In genomic region chr17:45468302-45468701, GRCm38 (mm10) we compare ENCODE assay signal across 26 mouse cellular contexts. TPM values are rescaled to one million over a fixed set of nuclear protein-coding genes. Genes with fewer than 3 reads are reported as not detected.
DNase-seq lines count a peak whose midpoint lies in the region; ATAC-seq and TF ChIP-seq lines count a peak whose summit lies in the region.
"Had no signal": no experiment of that assay in that cellular context is flagged by ENCODE, and none has a peak within 500 bp of the region (broad histone marks: within the 10 kb centered on the region; RNA-seq: fewer than 3 reads in every experiment).

No protein-coding gene starts in this region.

- H3K36me3 ChIP-seq in midbrain, postnatal 0 days (ENCODE audit: insufficient read depth, low read length): no peaks in the 10 kb centered on the region
- H3K36me3 ChIP-seq in midbrain, embryonic 14.5 days (ENCODE audit: control insufficient read depth, insufficient read depth, low read length): no peaks in the 10 kb centered on the region
- H3K36me3 ChIP-seq in MEL (ENCODE audit: control insufficient read depth in 1 of 2, insufficient read depth in 2 of 2, low read length in 2 of 2): no peaks in the 10 kb centered on the region
- H3K36me3 ChIP-seq: forebrain, embryonic 10.5 days; heart, embryonic 10.5 days; intestine, embryonic 15.5 days had no signal

- no peak overlapping the region for H3K4me2 ChIP-seq in midbrain, postnatal 0 days (ENCODE audit: low read depth, low read length, poor library complexity, severe bottlenecking)
- H3K4me2 ChIP-seq in midbrain, embryonic 14.5 days (ENCODE audit: low read length): no peak overlapping the region
- H3K4me2 ChIP-seq: hindbrain, embryonic 14.5 days; intestine, embryonic 15.5 days had no signal

- WGBS in midbrain, postnatal 0 days: 86% methylated on average over 5 of the region's 5 CpGs
- 87% methylated on average over 5 of the region's 5 CpGs for whole genome bisulfite sequencing in midbrain, embryonic 14.5 days

- TF ChIP-seq RAD21 in MEL (IDR thresholded peaks at IDR 0.05; ENCODE audit: low read depth, low read length): no peak

- ATAC-seq in midbrain, postnatal 0 days (ENCODE audit: low FRiP score): no peak
- ATAC-seq in midbrain, embryonic 14.5 days (ENCODE audit: low FRiP score, low TSS enrichment): no peak
- ATAC-seq in cerebellum, adult (ENCODE audit: insufficient number of reproducible peaks, low FRiP score, low TSS enrichment): no peak
- ATAC-seq: CD4-positive, CD25-positive, alpha-beta regulatory T cell, adult 4 months; forebrain, embryonic 14.5 days; intestine, embryonic 15.5 days had no signal

- no peak overlapping the region for H3K4me3 ChIP-seq in midbrain, postnatal 0 days (ENCODE audit: low read depth, low read length)
- no peak overlapping the region for H3K4me3 ChIP-seq in midbrain, embryonic 14.5 days (replicated peaks; ENCODE audit: low read depth, low read length)
- no peak overlapping the region for H3K4me3 ChIP-seq in MEL (ENCODE audit: control insufficient read depth in 1 of 2, insufficient read depth in 1 of 2, low read depth in 2 of 2, low read length in 2 of 2)
- H3K4me3 ChIP-seq: forebrain, embryonic 10.5 days; heart, embryonic 10.5 days; intestine, embryonic 15.5 days had no signal

- H3K9ac ChIP-seq in midbrain, postnatal 0 days (replicated peaks; ENCODE audit: low read length, poor library complexity, severe bottlenecking): no peak overlapping the region
- H3K9ac ChIP-seq in midbrain, embryonic 14.5 days (replicated peaks; ENCODE audit: low read length): no peak overlapping the region
- no peak overlapping the region for H3K9ac ChIP-seq in MEL (ENCODE audit: control insufficient read depth, low read depth, low read length, poor library complexity, severe bottlenecking)
- H3K9ac ChIP-seq: hindbrain, embryonic 14.5 days; intestine, embryonic 15.5 days had no signal

- no peak overlapping the region for H3K27ac ChIP-seq in midbrain, postnatal 0 days (ENCODE audit: low read depth, low read length)
- no peak overlapping the region for H3K27ac ChIP-seq in midbrain, embryonic 14.5 days (replicated peaks; ENCODE audit: low read depth, low read length)
- no peak overlapping the region for H3K27ac ChIP-seq in MEL (ENCODE audit: control insufficient read depth, low read depth, low read length)
- H3K27ac ChIP-seq: forebrain, embryonic 10.5 days; heart, embryonic 10.5 days; hindbrain, embryonic 14.5 days; intestine, embryonic 15.5 days had no signal

- TF ChIP-seq EP300 in MEL (IDR thresholded peaks at IDR 0.05; ENCODE audit: low read depth in 1 of 2, low read length in 2 of 2): no peak

- TF ChIP-seq POLR2A in MEL (IDR thresholded peaks at IDR 0.05; ENCODE audit: control insufficient read depth in 1 of 2, insufficient read depth in 1 of 2, low read depth in 1 of 2, low read length in 2 of 2, poor library complexity in 1 of 2): no peak

- peak; percentile 16; the same call in 1 of the 2 replicates for TF ChIP-seq CTCF in midbrain, postnatal 0 days (IDR thresholded peaks at IDR 0.05)
- TF ChIP-seq CTCF in MEL (IDR thresholded peaks at IDR 0.05 in 2 of 3, conservative IDR thresholded peaks at IDR 0.05 in 1 of 3; ENCODE audit: control insufficient read depth in 1 of 3, insufficient read depth in 1 of 3, low read depth in 2 of 3, low read length in 3 of 3, poor library complexity in 1 of 3, severe bottlenecking in 1 of 3): peak; percentile 26 to 34 (median 28); a peak in 4 of 6 replicates

- H3K27me3 ChIP-seq in midbrain, postnatal 0 days (ENCODE audit: insufficient read depth, low read length): no peaks in the 10 kb centered on the region
- no peaks in the 10 kb centered on the region for H3K27me3 ChIP-seq in midbrain, embryonic 14.5 days (ENCODE audit: control insufficient read depth, insufficient read depth, low read length)
- no peaks in the 10 kb centered on the region for H3K27me3 ChIP-seq in MEL (ENCODE audit: control insufficient read depth in 1 of 2, insufficient read depth in 2 of 2, low read length in 2 of 2)
- H3K27me3 ChIP-seq: intestine, embryonic 15.5 days had no signal

- no peak for DNase-seq in midbrain, postnatal 0 days (ENCODE audit: low spot score)
- DNase-seq in midbrain, embryonic 14.5 days: no peak
- peak; percentile 41 for DNase-seq in MEL (ENCODE audit: low read depth, low spot score)
- DNase-seq in ZHBTc4 (ENCODE audit: low read depth, low spot score): peak; percentile 76
- no peak for DNase-seq in spleen, postnatal 36 days (ENCODE audit: low spot score in 2 of 2)
- no peak for DNase-seq in heart, postnatal 36 days
- DNase-seq: adrenal gland, adult 2 months; adrenal gland, postnatal 25 days; cerebellum, adult 11 months; cerebellum, adult 8-10 months; cerebellum, postnatal 14 days; embryo, embryonic 11 days; gastrocnemius, postnatal 10 days; heart, adult 18-20 months; heart, postnatal 10 days; kidney, adult 18-20 months had no signal

- intact Hi-C loops in heart, postnatal 36 days (cut with DNase I): no loop called here

- H3K4me1 ChIP-seq in midbrain, postnatal 0 days (ENCODE audit: insufficient read depth, low read length): no peaks in the 10 kb centered on the region
- H3K4me1 ChIP-seq in midbrain, embryonic 14.5 days (ENCODE audit: control insufficient read depth, insufficient read depth, low read length): no peaks in the 10 kb centered on the region
- H3K4me1 ChIP-seq in MEL (ENCODE audit: control insufficient read depth in 1 of 2, insufficient read depth in 2 of 2, low read length in 2 of 2): no peaks in the 10 kb centered on the region
- H3K4me1 ChIP-seq: forebrain, embryonic 10.5 days; heart, embryonic 10.5 days; intestine, embryonic 15.5 days had no signal

- no peaks in the 10 kb centered on the region for H3K79me2 ChIP-seq in MEL (ENCODE audit: control insufficient read depth, insufficient read depth, low read length, poor library complexity)

- H3K9me3 ChIP-seq in midbrain, postnatal 0 days (ENCODE audit: low read length): no peaks in the 10 kb centered on the region
- no peaks in the 10 kb centered on the region for H3K9me3 ChIP-seq in midbrain, embryonic 14.5 days (ENCODE audit: control insufficient read depth, low read length)
- no peaks in the 10 kb centered on the region for H3K9me3 ChIP-seq in MEL (replicated peaks; ENCODE audit: insufficient read depth, low read length)
- H3K9me3 ChIP-seq: intestine, embryonic 15.5 days had no signal

TF ChIP-seq in MEL, 35 proteins besides CTCF, POLR2A, EP300 and RAD21 (continues in another document):
- no peak for TF ChIP-seq SIN3A (IDR thresholded peaks at IDR 0.05; ENCODE audit: low read length)
- TF ChIP-seq TCF12 (IDR thresholded peaks at IDR 0.05; ENCODE audit: low read depth, low read length): no peak
- TF ChIP-seq POLR2AphosphoS5 (IDR thresholded peaks at IDR 0.05; ENCODE audit: borderline replicate concordance, low read depth, low read length): no peak
- no peak for TF ChIP-seq ZC3H11A (IDR thresholded peaks at IDR 0.05; ENCODE audit: low read depth, low read length)
- TF ChIP-seq MYB (IDR thresholded peaks at IDR 0.05; ENCODE audit: low read depth, low read length): no peak
- no peak for TF ChIP-seq RCOR1 (IDR thresholded peaks at IDR 0.05; ENCODE audit: low read depth, low read length)
- TF ChIP-seq ETS1 (IDR thresholded peaks at IDR 0.05; ENCODE audit: low read depth, low read length): no peak
- no peak for TF ChIP-seq JUND (IDR thresholded peaks at IDR 0.05; ENCODE audit: low read depth, low read length)
- no peak for TF ChIP-seq ZMIZ1 (IDR thresholded peaks at IDR 0.05; ENCODE audit: low read depth, low read length)
- no peak for TF ChIP-seq USF2 (IDR thresholded peaks at IDR 0.05; ENCODE audit: borderline replicate concordance in 1 of 2, insufficient read depth in 1 of 2, low read depth in 1 of 2, low read length in 2 of 2)
- no peak for TF ChIP-seq MAX (IDR thresholded peaks at IDR 0.05; ENCODE audit: low read length)
- TF ChIP-seq KAT2A (conservative IDR thresholded peaks at IDR 0.05; ENCODE audit: low read depth, low read length): no peak
- no peak for TF ChIP-seq MYC (IDR thresholded peaks at IDR 0.05; ENCODE audit: low read depth, low read length)

RNA-seq across cellular contexts. Expression of gene Spats1, which starts 6.9 kb away (rescaled TPM):
- 2.3 and 5.8 TPM in 2 replicates for total RNA-seq in midbrain, postnatal 0 days (2014; rRNA removed)
- polyA plus RNA-seq in midbrain, postnatal 0 days (2015; fragmentation: Nextera tagmentation; extraction: Ambion mirVana): 3.4 and 3.6 TPM in 2 replicates
- 2.1 and 3.1 TPM in 2 replicates for polyA plus RNA-seq in midbrain, embryonic 14.5 days (2014; fragmentation: Nextera tagmentation; extraction: Ambion mirVana)
- total RNA-seq in MEL (2012; rRNA removed): 1.4 and 1.5 TPM in 2 replicates
- polyA plus RNA-seq in MEL (2012; ENCODE audit: insufficient read depth in 1 of 2, insufficient read length in 2 of 2, low read depth in 1 of 2, low replicate concordance in 2 of 2, missing spikeins in 1 of 2): 100 to 1,000 TPM in 1 of 2 experiments, 1 to 10 TPM in 1; 2.5 to 149 TPM
- under 1 TPM in 1 of 2 experiments, not detected in 1; 0.27 TPM for total RNA-seq in heart, postnatal 36 days (2021)
- total RNA-seq: adrenal gland, adult 2 months; hematopoietic stem cell, adult 5-6 weeks had no signal

RNA-seq across cellular contexts. Expression of gene Cdc5l, which starts 34.8 kb away (rescaled TPM):
- total RNA-seq in midbrain, postnatal 0 days (2014; rRNA removed): 36.7 and 47.4 TPM in 2 replicates
- 54.3 and 57.9 TPM in 2 replicates for polyA plus RNA-seq in midbrain, postnatal 0 days (2015; fragmentation: Nextera tagmentation; extraction: Ambion mirVana)
- 60.0 and 69.9 TPM in 2 replicates for polyA plus RNA-seq in midbrain, embryonic 14.5 days (2014; fragmentation: Nextera tagmentation; extraction: Ambion mirVana)
- 63.4 and 69.9 TPM in 2 replicates for total RNA-seq in MEL (2012; rRNA removed)
- polyA plus RNA-seq in MEL (2012; ENCODE audit: insufficient read depth in 1 of 2, insufficient read length in 2 of 2, low read depth in 1 of 2, low replicate concordance in 2 of 2, missing spikeins in 1 of 2): 10 to 100 TPM in 1 of 2 experiments, not detected in 1; 89.0 TPM
- total RNA-seq in heart, postnatal 36 days (2021): 10 to 100 TPM; 36.2 to 38.2 TPM

RNA-seq across cellular contexts. Expression of gene Aars2, which starts 38.3 kb away (rescaled TPM):
- 19.8 and 31.4 TPM in 2 replicates for total RNA-seq in midbrain, postnatal 0 days (2014; rRNA removed)
- polyA plus RNA-seq in midbrain, postnatal 0 days (2015; fragmentation: Nextera tagmentation; extraction: Ambion mirVana): 13.9 and 15.2 TPM in 2 replicates
- polyA plus RNA-seq in midbrain, embryonic 14.5 days (2014; fragmentation: Nextera tagmentation; extraction: Ambion mirVana): 13.6 and 14.8 TPM in 2 replicates
- total RNA-seq in MEL (2012; rRNA removed): 13.6 and 14.4 TPM in 2 replicates
- polyA plus RNA-seq in MEL (2012; ENCODE audit: insufficient read depth in 1 of 2, insufficient read length in 2 of 2, low read depth in 1 of 2, low replicate concordance in 2 of 2, missing spikeins in 1 of 2): 10 to 100 TPM; 25.6 to 63.5 TPM
- total RNA-seq in heart, postnatal 36 days (2021): 10 to 100 TPM; 19.4 to 19.6 TPM

RNA-seq across cellular contexts. Expression of gene Tcte1, which starts 54.9 kb away (rescaled TPM):
- 0.99 and 1.2 TPM in 2 replicates for total RNA-seq in midbrain, postnatal 0 days (2014; rRNA removed)
- 4.2 and 4.6 TPM in 2 replicates for polyA plus RNA-seq in midbrain, postnatal 0 days (2015; fragmentation: Nextera tagmentation; extraction: Ambion mirVana)
- polyA plus RNA-seq in midbrain, embryonic 14.5 days (2014; fragmentation: Nextera tagmentation; extraction: Ambion mirVana): 3.0 and 5.8 TPM in 2 replicates
- total RNA-seq in MEL (2012; rRNA removed): not detected in 2 replicates
- polyA plus RNA-seq in MEL (2012; ENCODE audit: insufficient read depth in 1 of 2, insufficient read length in 2 of 2, low read depth in 1 of 2, low replicate concordance in 2 of 2, missing spikeins in 1 of 2): not detected
- total RNA-seq in heart, postnatal 36 days (2021): not detected
- total RNA-seq: adrenal gland, adult 2 months; adrenal gland, postnatal 25 days; common myeloid progenitor, adult 5-6 weeks; gastrocnemius, postnatal 10 days; gastrocnemius, postnatal 4 days; heart, adult 18-20 months; heart, postnatal 10 days; hematopoietic stem cell, adult 5-6 weeks had no signal
- polyA plus RNA-seq: adrenal gland, adult 2 months; CD4-positive, CD25-positive, alpha-beta regulatory T cell, adult 4 months had no signal

Comparison
In these comparisons a context has a peak if more than half of its experiments do, and no peak if none do; other contexts are left out.
1. DNase-seq: peak in MEL (single experiment) and ZHBTc4 (single experiment); none in midbrain, postnatal 0 days (single experiment), midbrain, embryonic 14.5 days (single experiment), spleen, postnatal 36 days (0 of 2) and heart, postnatal 36 days (0 of 2).